Mouse (Mus musculus): ENCODE measurements around the gene Arap1. TPM values are rescaled to one million over a fixed set of nuclear protein-coding genes. Genes with fewer than 3 reads are reported as not detected.

Arap1 gene
- total and polyA plus RNA-seq, 3 experiments = 21.2 to 46.1 (median 38.5) TPM

GRCm38 (mm10) chr7:101301881-101302456, 45.9 kb upstream of the Arap1 start, which contains the start of gene Atg16l2:
Gene Atg16l2 (minus strand): TSS chr7:101302251.
- peak within 1 kb of the TSS; percentile 69 for H3K9ac ChIP-seq (ENCODE audit: insufficient read depth, low read depth)
- H3K4me1 ChIP-seq (ENCODE audit: control insufficient read depth in 1 of 2, insufficient read depth in 2 of 2) = peaks cover 5 to 56% of the 10 kb centered on the region in 2 experiments; a peak in 3 of 4 replicates
- no peaks in the 10 kb centered on the region for H3K27me3 ChIP-seq (replicated peaks)
- H3K79me2 ChIP-seq (replicated peaks; ENCODE audit: control insufficient read depth, extremely low read depth, insufficient read depth, poor library complexity, severe bottlenecking) = peaks cover 6% of the 10 kb centered on the region
- H3K4me3 ChIP-seq (replicated peaks in 1 of 3; ENCODE audit: low read depth in 2 of 3, low read length in 2 of 3, poor library complexity in 1 of 3) = peak within 1 kb of the TSS; percentile 62 to 98 (median 74)
- in situ Hi-C loops (cut with MboI; ENCODE audit: low pct_ligation_motif_present, low pct_unique_long_range_greater_than_20kb, low sequenced_read_pairs) = loop anchor here (10.0 kb wide), 1 partner anchor 237 kb away; no protein-coding TSS in a partner anchor
- dilution Hi-C loops (cut with MboI; ENCODE audit: extremely low pct_ligation_motif_present, extremely low pct_unique_long_range_greater_than_20kb, low sequenced_read_pairs) = no loop called here
- peak within 1 kb of the TSS; percentile 92 for H3K4me2 ChIP-seq (ENCODE audit: insufficient read depth, low read depth, poor library complexity, severe bottlenecking)
- DNase-seq (ENCODE audit: extremely low read depth) = peak; percentile 98
- H3K36me3 ChIP-seq (replicated peaks in 1 of 2; ENCODE audit: control insufficient read depth in 1 of 2, insufficient read depth in 1 of 2, low read length in 1 of 2) = peaks cover 2 to 30% of the 10 kb centered on the region in 2 experiments
- H3K27ac ChIP-seq (ENCODE audit: insufficient read depth, low read depth) = peak within 1 kb of the TSS; percentile 91
- no peaks in the 10 kb centered on the region for H3K9me3 ChIP-seq (replicated peaks; ENCODE audit: low read length)
- TF ChIP-seq MEF2A (IDR thresholded peaks at IDR 0.05; ENCODE audit: borderline replicate concordance, low read depth, low read length) (peak; percentile 89; the same call in 1 of the 2 replicates), CHD1 (IDR thresholded peaks at IDR 0.05; ENCODE audit: low read depth, low read length) (peak; percentile 99), NRF1 (IDR thresholded peaks at IDR 0.05; ENCODE audit: low read depth, low read length) (peak; percentile 64), BHLHE40 (IDR thresholded peaks at IDR 0.05; ENCODE audit: low read depth, low read length) (peak; percentile 68), ETS1 (conservative IDR thresholded peaks at IDR 0.05; ENCODE audit: low read depth, low read length) (peak; percentile 47), SMC3 (IDR thresholded peaks at IDR 0.05; ENCODE audit: low read depth, low read length) (no peak), MAFK (IDR thresholded peaks at IDR 0.05; ENCODE audit: insufficient replicate concordance, low read length) (no peak; the same call in 1 of the 2 replicates), GABPA (IDR thresholded peaks at IDR 0.05; ENCODE audit: insufficient replicate concordance, low read depth, low read length) (no peak), TCF12 (IDR thresholded peaks at IDR 0.05; ENCODE audit: low read depth, low read length) (peak; percentile 94), RAD21 (IDR thresholded peaks at IDR 0.05; ENCODE audit: low read depth, low read length) (no peak), SIN3A (IDR thresholded peaks at IDR 0.05; ENCODE audit: low read length) (peak; percentile 85), RCOR1 (conservative IDR thresholded peaks at IDR 0.05; ENCODE audit: low read depth, low read length) (0 out of 2 replicates have a peak, but pooled peaks have one; percentile 47), JUN (IDR thresholded peaks at IDR 0.05; ENCODE audit: insufficient read depth, low read depth, low read length) (no peak), MXI1 (IDR thresholded peaks at IDR 0.05; ENCODE audit: low read depth, low read length) (peak; percentile 61; the same call in 1 of the 2 replicates), KAT2A (IDR thresholded peaks at IDR 0.05; ENCODE audit: insufficient replicate concordance, low read length) (0 out of 2 replicates have a peak, but pooled peaks have one; percentile 31), USF1 (IDR thresholded peaks at IDR 0.05; ENCODE audit: low read depth, low read length) (no peak; the same call in 1 of the 2 replicates), ZNF384 (IDR thresholded peaks at IDR 0.05; ENCODE audit: low read depth, low read length) (peak; percentile 17; the same call in 1 of the 2 replicates), ZMIZ1 (IDR thresholded peaks at IDR 0.05; ENCODE audit: low read depth, low read length) (peak; percentile 94), CTCF (conservative IDR thresholded peaks at IDR 0.05 in 1 of 2, IDR thresholded peaks at IDR 0.05 in 1 of 2; ENCODE audit: low read depth in 2 of 2, low read length in 2 of 2) (peak in 1 of 2 experiments; percentile 51; a peak in 2 of 4 replicates), EP300 (IDR thresholded peaks at IDR 0.05; ENCODE audit: low read length) (no peak), TBP (conservative IDR thresholded peaks at IDR 0.05; ENCODE audit: low read depth, low read length) (peak; percentile 90), NELFE (IDR thresholded peaks at IDR 0.05; ENCODE audit: low read depth, low read length) (peak; percentile 71), MAZ (IDR thresholded peaks at IDR 0.05; ENCODE audit: low read depth, low read length) (peak; percentile 77), MYC (IDR thresholded peaks at IDR 0.05; ENCODE audit: low read depth, low read length) (peak; percentile 79; the same call in 1 of the 2 replicates), HCFC1 (IDR thresholded peaks at IDR 0.05; ENCODE audit: low read depth, low read length) (peak; percentile 78), ZKSCAN1 (IDR thresholded peaks at IDR 0.05; ENCODE audit: borderline replicate concordance, low read depth, low read length) (no peak), JUND (conservative IDR thresholded peaks at IDR 0.05; ENCODE audit: low read depth, low read length) (no peak; the same call in 1 of the 2 replicates), E2F4 (IDR thresholded peaks at IDR 0.05; ENCODE audit: insufficient replicate concordance, low read depth, low read length) (no peak), MAX (IDR thresholded peaks at IDR 0.05; ENCODE audit: low read length) (peak; percentile 78), ELF1 (IDR thresholded peaks at IDR 0.05; ENCODE audit: low read depth, low read length) (peak; percentile 90), ZC3H11A (IDR thresholded peaks at IDR 0.05; ENCODE audit: low read depth, low read length) (no peak), UBTF (IDR thresholded peaks at IDR 0.05; ENCODE audit: low read depth, low read length) (no peak), POLR2A (IDR thresholded peaks at IDR 0.05; ENCODE audit: low read depth, low read length) (peak; percentile 76), CHD2 (IDR thresholded peaks at IDR 0.05; ENCODE audit: low read length) (peak; percentile 84), PAX5 (IDR thresholded peaks at IDR 0.05; ENCODE audit: low read length) (no peak), IRF4 (IDR thresholded peaks at IDR 0.05; ENCODE audit: low read depth, low read length) (peak; percentile 73), POLR2AphosphoS2 (IDR thresholded peaks at IDR 0.05; ENCODE audit: low read depth, low read length) (peak; percentile 55; the same call in 1 of the 2 replicates), USF2 (conservative IDR thresholded peaks at IDR 0.05; ENCODE audit: low read depth, low read length) (no peak)

Measured in CH12.LX (cell line).